Mouse (Mus musculus) cerebellum, postnatal 36 days (tissue): ENCODE measurements around the gene Ppm1l.

Experiments
- DNase-seq, 2 experiments: peaks; one replicate each; pipeline ENCODE4 v3.0.0; 2021 to 2022; ENCODE audit warnings: mixed read lengths in 2 of 2

Gene Ppm1l

GRCm38 (mm10) chr3:69446989-69447388 lies 130.3 kb downstream of the Ppm1l start:
- DNase-seq = no peak

- DNase-seq = no peak
Observed at GRCm38 (mm10) chr3:69449041-69449440, 132.4 kb downstream of the Ppm1l start.

GRCm38 (mm10) chr3:69454330-69454729 lies 137.7 kb downstream of the Ppm1l start:
- DNase-seq = no peak

GRCm38 (mm10) chr3:69456071-69456470 lies 139.4 kb downstream of the Ppm1l start:
- DNase-seq = no peak

GRCm38 (mm10) chr3:69458756-69459155 lies 142.1 kb downstream of the Ppm1l start:
- no peak for DNase-seq

GRCm38 (mm10) chr3:69461956-69462355 lies 145.3 kb downstream of the Ppm1l start:
- no peak for DNase-seq

- DNase-seq = no peak
Observed at GRCm38 (mm10) chr3:69465751-69466150, 149.1 kb downstream of the Ppm1l start.

- DNase-seq = no peak
Observed at GRCm38 (mm10) chr3:69468280-69469008, 151.8 kb downstream of the Ppm1l start.

GRCm38 (mm10) chr3:69469463-69470141 lies 152.9 kb downstream of the Ppm1l start:
- no peak for DNase-seq

GRCm38 (mm10) chr3:69470142-69470796 lies 153.6 kb downstream of the Ppm1l start:
- DNase-seq = no peak

- DNase-seq = no peak
Observed at GRCm38 (mm10) chr3:69475850-69476450, 159.3 kb downstream of the Ppm1l start.

- peak in 1 of 2 experiments; percentile 35 for DNase-seq
Observed at GRCm38 (mm10) chr3:69479937-69480336, 163.3 kb downstream of the Ppm1l start.

GRCm38 (mm10) chr3:69481835-69482234 lies 165.2 kb downstream of the Ppm1l start:
- DNase-seq = peak; percentile 70 to 88

GRCm38 (mm10) chr3:69484006-69484574 lies 167.4 kb downstream of the Ppm1l start:
- DNase-seq = peak in 1 of 2 experiments; percentile 29

- DNase-seq = peak; percentile 31
Observed at GRCm38 (mm10) chr3:69484582-69484981, 167.9 kb downstream of the Ppm1l start.

GRCm38 (mm10) chr3:69485347-69485746 lies 168.7 kb downstream of the Ppm1l start:
- DNase-seq = no peak

GRCm38 (mm10) chr3:69485756-69486155 lies 169.1 kb downstream of the Ppm1l start:
- no peak for DNase-seq

- no peak for DNase-seq
Observed at GRCm38 (mm10) chr3:69487471-69487870, 170.8 kb downstream of the Ppm1l start.

- DNase-seq = no peak
Observed at GRCm38 (mm10) chr3:69489669-69490068, 173.0 kb downstream of the Ppm1l start.

GRCm38 (mm10) chr3:69490981-69491681 lies 174.5 kb downstream of the Ppm1l start:
- DNase-seq = no peak

- DNase-seq = no peak
Observed at GRCm38 (mm10) chr3:69494233-69495010, 177.8 kb downstream of the Ppm1l start.
